Mouse (Mus musculus): ENCODE results near the gene Itga5. TPM values are rescaled to one million over a fixed set of nuclear protein-coding genes. Genes with fewer than 3 reads are reported as not detected.

The Itga5 gene
- total and polyA plus RNA-seq, 3 experiments: 0.17 to 1.8 (median 0.28) TPM

DNA sequence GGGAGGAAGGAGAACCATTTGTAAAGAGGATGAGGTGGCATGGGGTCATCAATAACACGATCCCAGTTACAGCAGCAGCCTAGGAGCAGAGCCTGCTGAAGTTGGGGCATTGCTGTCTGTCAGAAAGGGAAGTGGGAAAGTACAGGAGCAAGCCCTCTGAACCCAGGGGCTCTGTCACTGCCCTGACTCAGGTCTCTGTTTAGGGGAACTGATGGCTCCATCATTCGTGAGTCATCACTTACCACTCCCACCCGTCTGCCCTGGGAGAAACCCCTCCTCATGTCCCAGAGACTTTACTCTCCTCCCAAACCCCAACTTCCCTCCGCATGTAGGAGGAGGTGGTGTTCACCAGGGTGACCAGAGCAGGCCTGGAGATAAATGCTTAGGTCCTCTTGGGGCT lies 3.9 kb upstream of the Itga5 start (continued):
- TF ChIP-seq MYC (IDR thresholded peaks at IDR 0.05; ENCODE audit: low read depth, low read length) (no peak), JUND (conservative IDR thresholded peaks at IDR 0.05; ENCODE audit: low read depth, low read length) (0 out of 2 replicates have a peak, but pooled peaks have one; percentile 16), CHD1 (IDR thresholded peaks at IDR 0.05; ENCODE audit: low read depth, low read length) (no peak), ZNF384 (IDR thresholded peaks at IDR 0.05; ENCODE audit: low read depth, low read length) (no peak), ZKSCAN1 (IDR thresholded peaks at IDR 0.05; ENCODE audit: borderline replicate concordance, low read depth, low read length) (no peak), UBTF (IDR thresholded peaks at IDR 0.05; ENCODE audit: low read depth, low read length) (no peak), ZC3H11A (IDR thresholded peaks at IDR 0.05; ENCODE audit: low read depth, low read length) (no peak), CTCF (conservative IDR thresholded peaks at IDR 0.05 in 1 of 2, IDR thresholded peaks at IDR 0.05 in 1 of 2; ENCODE audit: low read depth in 2 of 2, low read length in 2 of 2) (no peak), POLR2AphosphoS2 (IDR thresholded peaks at IDR 0.05; ENCODE audit: low read depth, low read length) (no peak), GABPA (IDR thresholded peaks at IDR 0.05; ENCODE audit: insufficient replicate concordance, low read depth, low read length) (no peak), NELFE (IDR thresholded peaks at IDR 0.05; ENCODE audit: low read depth, low read length) (no peak), RCOR1 (conservative IDR thresholded peaks at IDR 0.05; ENCODE audit: low read depth, low read length) (no peak), IRF4 (IDR thresholded peaks at IDR 0.05; ENCODE audit: low read depth, low read length) (0 out of 2 replicates have a peak, but pooled peaks have one; percentile 46), MAFK (IDR thresholded peaks at IDR 0.05; ENCODE audit: insufficient replicate concordance, low read length) (no peak), TBP (conservative IDR thresholded peaks at IDR 0.05; ENCODE audit: low read depth, low read length) (no peak)

- Histone ChIP-seq H3K9me3 (replicated peaks; ENCODE audit: low read length) (no peaks in the 10 kb centered on the region), H3K4me3 (replicated peaks in 1 of 3; ENCODE audit: low read depth in 2 of 3, low read length in 2 of 3, poor library complexity in 1 of 3) (no peak overlapping the region), H3K9ac (ENCODE audit: insufficient read depth, low read depth) (no peak overlapping the region), H3K4me1 (ENCODE audit: control insufficient read depth in 1 of 2, insufficient read depth in 2 of 2) (peaks cover 7 to 38% of the 10 kb centered on the region in 2 experiments), H3K27me3 (replicated peaks) (no peaks in the 10 kb centered on the region), H3K4me2 (ENCODE audit: insufficient read depth, low read depth, poor library complexity, severe bottlenecking) (no peak overlapping the region), H3K27ac (ENCODE audit: insufficient read depth, low read depth) (no peak overlapping the region), H3K36me3 (replicated peaks in 1 of 2; ENCODE audit: control insufficient read depth in 1 of 2, insufficient read depth in 1 of 2, low read length in 1 of 2) (no peaks in the 10 kb centered on the region), H3K79me2 (replicated peaks; ENCODE audit: control insufficient read depth, extremely low read depth, insufficient read depth, poor library complexity, severe bottlenecking) (no peaks in the 10 kb centered on the region)
- in situ Hi-C loops (cut with MboI; ENCODE audit: low pct_ligation_motif_present, low pct_unique_long_range_greater_than_20kb, low sequenced_read_pairs) (no loop called here), dilution Hi-C loops (cut with MboI; ENCODE audit: extremely low pct_ligation_motif_present, extremely low pct_unique_long_range_greater_than_20kb, low sequenced_read_pairs) (no loop called here)
- TF ChIP-seq TBP (conservative IDR thresholded peaks at IDR 0.05; ENCODE audit: low read depth, low read length): no peak
- TF ChIP-seq SIN3A (IDR thresholded peaks at IDR 0.05; ENCODE audit: low read length): no peak
- no peak for TF ChIP-seq KAT2A (IDR thresholded peaks at IDR 0.05; ENCODE audit: insufficient replicate concordance, low read length)
- TF ChIP-seq E2F4 (IDR thresholded peaks at IDR 0.05; ENCODE audit: insufficient replicate concordance, low read depth, low read length): no peak
- no peak for TF ChIP-seq NELFE (IDR thresholded peaks at IDR 0.05; ENCODE audit: low read depth, low read length)
- no peak for TF ChIP-seq GABPA (IDR thresholded peaks at IDR 0.05; ENCODE audit: insufficient replicate concordance, low read depth, low read length)
- TF ChIP-seq USF1 (IDR thresholded peaks at IDR 0.05; ENCODE audit: low read depth, low read length): no peak
- DNase-seq (ENCODE audit: extremely low read depth): no peak
These were observed 2.6 kb upstream of the Itga5 start for GRCm38 (mm10) chr15:103369123-103369522.
